Mouse (Mus musculus): ENCODE measurements around the gene Exosc2.

The Exosc2 gene

GRCm38 (mm10) chr2:31670551-31671035 is at the start of gene Exosc2:
Exosc2 (plus strand) TSS chr2:31670715.
- peak; percentile 97 for DNase-seq

- no peak for DNase-seq
Measured at GRCm38 (mm10) chr2:31633531-31633930, 37.0 kb upstream of the Exosc2 start.

GRCm38 (mm10) chr2:31635281-31636137 is 35.0 kb upstream of the Exosc2 start:
- no peak for DNase-seq

GRCm38 (mm10) chr2:31636138-31636741 is 34.3 kb upstream of the Exosc2 start:
- no peak for DNase-seq

- DNase-seq, result no peak
Measured at GRCm38 (mm10) chr2:31636742-31637141, 33.8 kb upstream of the Exosc2 start.

- no peak for DNase-seq
Measured at GRCm38 (mm10) chr2:31637311-31637710, 33.2 kb upstream of the Exosc2 start.

GRCm38 (mm10) chr2:31637807-31638206 is 32.7 kb upstream of the Exosc2 start:
- no peak for DNase-seq

- DNase-seq, result no peak
Measured at GRCm38 (mm10) chr2:31638581-31639465, 31.7 kb upstream of the Exosc2 start.

- DNase-seq, result no peak
Measured at GRCm38 (mm10) chr2:31639466-31639760, 31.1 kb upstream of the Exosc2 start.

GRCm38 (mm10) chr2:31639901-31640608 is 30.5 kb upstream of the Exosc2 start, which contains the start of gene Prdm12:
Prdm12 (plus strand) TSS chr2:31640037.
- no peak for DNase-seq

GRCm38 (mm10) chr2:31640609-31641507 is 29.7 kb upstream of the Exosc2 start:
- DNase-seq, result no peak

- DNase-seq, result no peak
Measured at GRCm38 (mm10) chr2:31641508-31641830, 29.0 kb upstream of the Exosc2 start.

GRCm38 (mm10) chr2:31641929-31642328 is 28.6 kb upstream of the Exosc2 start:
- DNase-seq, result no peak

- DNase-seq, result no peak
Measured at GRCm38 (mm10) chr2:31653971-31654853, 16.3 kb upstream of the Exosc2 start.

GRCm38 (mm10) chr2:31654854-31655559 is 15.5 kb upstream of the Exosc2 start:
- DNase-seq, result peak; percentile 59

GRCm38 (mm10) chr2:31656374-31656773 is 14.1 kb upstream of the Exosc2 start:
- DNase-seq, result no peak

- DNase-seq, result no peak
Measured at GRCm38 (mm10) chr2:31662939-31663803, 7.3 kb upstream of the Exosc2 start.

GRCm38 (mm10) chr2:31663804-31664180 is 6.7 kb upstream of the Exosc2 start:
- no peak for DNase-seq

GRCm38 (mm10) chr2:31667332-31667731 is 3.2 kb upstream of the Exosc2 start:
- DNase-seq, result no peak
